Mouse (Mus musculus) embryonic fibroblast, embryonic 13.5 days (primary cell): ENCODE results near the gene C1qtnf4.

Source experiments
- CTCF ChIP-seq: IDR thresholded peaks from 2 replicates; pipeline ENCODE4 v1.5.1; 2011; ENCODE audit warnings: mild to moderate bottlenecking, control low read depth, low read length, moderate library complexity, borderline replicate concordance; ENCODE audit not compliant: insufficient read depth
- POLR2A ChIP-seq: IDR thresholded peaks from 2 replicates; pipeline ENCODE4 v1.6.1; 2011; ENCODE audit warnings: low read depth, mild to moderate bottlenecking, control low read depth, low read length, moderate library complexity

GRCm38 (mm10) chr2:90870136-90870601 lies 15.5 kb upstream of the C1qtnf4 start:
- TF ChIP-seq POLR2A (no peak), CTCF (no peak)
